Comparison of ENCODE assay signal across 8 mouse cellular contexts in the genomic region with DNA sequence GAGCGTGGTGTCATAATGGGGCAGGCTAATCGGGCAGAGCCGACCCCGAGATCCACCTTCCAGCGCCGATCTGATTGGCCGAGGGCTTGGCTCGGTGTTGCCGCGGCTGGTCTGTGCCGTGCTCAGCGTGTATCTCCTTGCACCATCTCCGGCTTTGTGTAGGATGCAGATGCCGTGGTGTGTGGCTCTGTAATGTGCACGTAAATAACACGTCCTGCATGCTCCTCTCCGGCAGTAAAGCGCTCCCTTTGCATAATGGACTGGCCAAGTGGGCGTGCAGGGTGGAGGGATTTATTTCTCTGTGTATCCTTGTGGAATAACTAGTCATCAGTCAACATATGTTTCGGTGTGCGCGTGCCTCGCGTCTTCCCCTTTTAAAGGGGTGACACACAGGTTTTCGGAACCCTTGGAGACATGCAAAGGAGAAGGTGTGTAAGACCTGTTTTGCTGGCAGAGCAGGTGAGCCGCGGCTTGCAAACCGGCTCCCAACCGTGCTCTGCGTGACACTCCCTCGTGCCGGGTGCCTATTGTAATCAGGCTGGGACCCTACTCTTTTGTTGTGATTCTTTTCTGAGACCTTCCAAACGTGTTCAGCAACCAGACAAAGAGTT. TPM values are rescaled to one million over a fixed set of nuclear protein-coding genes. Genes with fewer than 3 reads are reported as not detected.
DNase-seq lines count a peak whose midpoint lies in the region; ATAC-seq lines count a peak whose summit lies in the region.

No protein-coding gene starts in this region.

- H3K27ac ChIP-seq in hindbrain, embryonic 12.5 days = peak overlapping the region; percentile 94

- H3K9ac ChIP-seq in hindbrain, embryonic 12.5 days = peak overlapping the region; percentile 92

- peaks cover 29% of the 10 kb centered on the region for H3K4me1 ChIP-seq in hindbrain, embryonic 12.5 days

- H3K27me3 ChIP-seq in hindbrain, embryonic 12.5 days = 0 out of 2 replicates have a peak, but pooled peaks cover 4% of the 10 kb centered on the region

- ATAC-seq in frontal cortex, adult (ENCODE audit: low TSS enrichment) = peak; percentile 35
- peak; percentile 90 for ATAC-seq in hindbrain, embryonic 12.5 days (ENCODE audit: low FRiP score)

- DNase-seq in NIH3T3 (ENCODE audit: low read depth) = peak; percentile 87
- DNase-seq in cerebellum, adult 18-20 months = peak; percentile 82 to 85
- DNase-seq in layer of hippocampus, postnatal 36 days = peak; percentile 66 to 70
- peak; percentile 63 to 78 for DNase-seq in lung, postnatal 4 days
- peak; percentile 81 to 86 for DNase-seq in right cerebral cortex, postnatal 10 days (ENCODE audit: low spot score in 2 of 2)
- DNase-seq in urinary bladder, postnatal 4 days (ENCODE audit: low spot score in 2 of 2) = peak; percentile 52 to 69

- H3K9me3 ChIP-seq in hindbrain, embryonic 12.5 days (replicated peaks) = no peaks in the 10 kb centered on the region

- H3K36me3 ChIP-seq in hindbrain, embryonic 12.5 days = no peaks in the 10 kb centered on the region

- under 1% methylated on average over 33 of the region's 33 CpGs for WGBS in hindbrain, embryonic 12.5 days

- H3K4me3 ChIP-seq in hindbrain, embryonic 12.5 days = peak overlapping the region; percentile 81

- H3K4me2 ChIP-seq in hindbrain, embryonic 12.5 days (replicated peaks) = peak overlapping the region; percentile 61

RNA-seq across cellular contexts. Expression of a gene that starts 1.2 kb away (rescaled TPM):
- polyA plus RNA-seq in hindbrain, embryonic 12.5 days (2016; fragmentation: Nextera tagmentation; extraction: Ambion mirVana) = 74.6 and 77.8 TPM in 2 replicates
- total RNA-seq in layer of hippocampus, postnatal 36 days (2021) = 100 to 1,000 TPM; 208 to 210 TPM

Comparison
In these comparisons a context has a peak if more than half of its experiments do, and no peak if none do; other contexts are left out.
1. Peak in every context shown above with its lines: DNase-seq, ATAC-seq, H3K4me3 ChIP-seq and H3K27ac ChIP-seq.